Mouse (Mus musculus) hindbrain, postnatal 0 days (tissue): ENCODE measurements around the gene Uhmk1. TPM values are rescaled to one million over a fixed set of nuclear protein-coding genes. Genes with fewer than 3 reads are reported as not detected.
"Not testable (repeated sequence)": the region's sequence is repeated elsewhere in the genome, so short reads cannot be mapped to it uniquely, and the experiment has no call there.

Experiments
- ATAC-seq: fragments of 200-750 bp; cut with Nextera tagmentation; 2 replicates; pipeline ENCODE4 v1.8.0; 2017; ENCODE audit warnings: mild to moderate bottlenecking, moderate TSS enrichment, moderate library complexity
- DNase-seq: peaks from one replicate; pipeline ENCODE4 v3.0.0-alpha.2; 2015; ENCODE audit warnings: low spot score
- H3K27ac ChIP-seq: fragments of 300-500 bp; sonication (generic); 2 replicates; pipeline ENCODE4 v1.5.1; 2014; ENCODE audit warnings: mild to moderate bottlenecking
- H3K27me3 ChIP-seq: fragments of 300-500 bp; sonication (generic); 2 replicates; pipeline ENCODE4 v1.6.1; 2014; ENCODE audit warnings: low read length, mixed read lengths; ENCODE audit not compliant: insufficient read depth
- H3K36me3 ChIP-seq: fragments of 300-500 bp; sonication (generic); 2 replicates; pipeline ENCODE4 v1.6.1; 2014; ENCODE audit warnings: low read length, mixed read lengths; ENCODE audit not compliant: insufficient read depth
- H3K4me1 ChIP-seq: fragments of 300-500 bp; sonication (generic); 2 replicates; pipeline ENCODE4 v1.6.1; 2014; ENCODE audit warnings: antibody characterized with exemption, low read length, mixed read lengths; ENCODE audit not compliant: insufficient read depth
- H3K4me2 ChIP-seq: fragments of 300-500 bp; sonication (generic); 2 replicates; pipeline ENCODE4 v1.6.1; 2014; ENCODE audit warnings: low read depth, mild to moderate bottlenecking, low read length, moderate library complexity, mixed read lengths
- H3K4me3 ChIP-seq: fragments of 300-500 bp; sonication (generic); 2 replicates; pipeline ENCODE4 v1.5.1; 2014; ENCODE audit warnings: low read length
- H3K9ac ChIP-seq: fragments of 300-500 bp; sonication (generic); replicated peaks from 2 replicates; pipeline ENCODE4 v1.6.1; 2014; ENCODE audit warnings: mild to moderate bottlenecking, low read length, moderate library complexity, mixed read lengths
- H3K9me3 ChIP-seq: fragments of 300-500 bp; sonication (generic); 2 replicates; pipeline ENCODE4 v1.6.1; 2016; ENCODE audit warnings: low read length, mixed read lengths
- CTCF ChIP-seq: IDR thresholded peaks from 2 replicates; pipeline ENCODE4 v1.5.1; 2016; ENCODE audit warnings: antibody characterized with exemption, control low read depth, low read depth
- WGBS: fragments of 180-500 bp; shearing (Covaris S2); extraction: QIAGEN DNeasy Blood & Tissue Kit; methylation state at CpG from one replicate; pipeline ENCODE4 v1.1.7; 2014; 5-methylcytosine and 5-hydroxymethylcytosine counted together
- polyA plus RNA-seq: library from polyadenylated mRNA; unstranded; fragments of >200 nt; fragmentation: Nextera tagmentation; extraction: Ambion mirVana; gene quantifications from 2 replicates; pipeline ENCODE4 v1.2.1, GENCODE M21; 2015
- total RNA-seq: library from RNA; depleted of rRNA; stranded (reverse); fragments of >200 nt; gene quantifications from 2 replicates; pipeline ENCODE4 v1.2.3, GENCODE M21; 2014; rRNA removed

Gene Uhmk1
- total RNA-seq (45.1 and 45.6 TPM in 2 replicates), polyA plus RNA-seq (7.0 and 8.0 TPM in 2 replicates)

GRCm38 (mm10) chr1:170214757-170215522, at the start of gene Uhmk1:
Gene Uhmk1 (minus strand): TSS chr1:170215397.
- Histone ChIP-seq H3K4me3 (peak within 1 kb of the TSS; percentile 85), H3K9ac (peak within 1 kb of the TSS; percentile 91), H3K9me3 (no peaks in the 10 kb centered on the region), H3K36me3 (peaks cover 7% of the 10 kb centered on the region; the same call in 1 of the 2 replicates), H3K4me1 (0 out of 2 replicates have a peak, but pooled peaks cover 6% of the 10 kb centered on the region), H3K4me2 (peak within 1 kb of the TSS; percentile 67), H3K27me3 (no peaks in the 10 kb centered on the region), H3K27ac (peak within 1 kb of the TSS; percentile 79)
- DNase-seq (peak; percentile 94), ATAC-seq (peak; percentile 99)
- WGBS = under 1% methylated on average over 53 of the region's 70 CpGs
- no peak for TF ChIP-seq CTCF

GRCm38 (mm10) chr1:170255560-170255910, 40.3 kb upstream of the Uhmk1 start:
- no peak for TF ChIP-seq CTCF
- peak overlapping the region; percentile 78 for H3K4me2 ChIP-seq
- 10% methylated on average over 31 of the region's 32 CpGs for WGBS
- H3K27me3 ChIP-seq = no peaks in the 10 kb centered on the region
- no peaks in the 10 kb centered on the region for H3K9me3 ChIP-seq
- peak overlapping the region; percentile 71 for H3K4me3 ChIP-seq
- ATAC-seq = peak; percentile 100
- no peaks in the 10 kb centered on the region for H3K36me3 ChIP-seq
- peak overlapping the region; percentile 72 for H3K9ac ChIP-seq
- peak overlapping the region; percentile 62; the same call in 1 of the 2 replicates for H3K27ac ChIP-seq
- peak; percentile 93 for DNase-seq
- H3K4me1 ChIP-seq = no peaks in the 10 kb centered on the region

GRCm38 (mm10) chr1:170254893-170255559, 39.8 kb upstream of the Uhmk1 start:
- ATAC-seq = peak; percentile 92

GRCm38 (mm10) chr1:170245016-170245415, 29.8 kb upstream of the Uhmk1 start:
- Histone ChIP-seq H3K9me3 (no peaks in the 10 kb centered on the region), H3K9ac (no peak overlapping the region), H3K27ac (no peak overlapping the region), H3K36me3 (no peaks in the 10 kb centered on the region), H3K4me1 (no peaks in the 10 kb centered on the region), H3K4me3 (no peak overlapping the region), H3K4me2 (no peak overlapping the region), H3K27me3 (no peaks in the 10 kb centered on the region)
- TF ChIP-seq CTCF = no peak
- 88% methylated on average over 3 of the region's 3 CpGs for WGBS
- ATAC-seq (no peak), DNase-seq (no peak)

More at GRCm38 (mm10) chr1:170254893-170255559, 39.8 kb upstream of the Uhmk1 start:
- no peaks in the 10 kb centered on the region for H3K9me3 ChIP-seq
- H3K36me3 ChIP-seq = no peaks in the 10 kb centered on the region
- H3K4me3 ChIP-seq = peak overlapping the region; percentile 71
- no peak for DNase-seq
- H3K4me2 ChIP-seq = peak overlapping the region; percentile 78
- peak overlapping the region; percentile 72 for H3K9ac ChIP-seq
- peak overlapping the region; percentile 62; the same call in 1 of the 2 replicates for H3K27ac ChIP-seq
- H3K27me3 ChIP-seq = no peaks in the 10 kb centered on the region
- WGBS = 29% methylated on average over 30 of the region's 30 CpGs
- TF ChIP-seq CTCF = no peak
- no peaks in the 10 kb centered on the region for H3K4me1 ChIP-seq

GRCm38 (mm10) chr1:170232688-170233087, 17.5 kb upstream of the Uhmk1 start, which contains the start of gene Sh2d1b2:
Gene Sh2d1b2 (plus strand): TSS chr1:170232749.
- H3K4me1 ChIP-seq, H3K36me3 ChIP-seq, ATAC-seq, H3K9me3 ChIP-seq, H3K27me3 ChIP-seq, H3K27ac ChIP-seq, H3K4me2 ChIP-seq, DNase-seq, H3K4me3 ChIP-seq, H3K9ac ChIP-seq: not testable (repeated sequence)
- WGBS = 79% methylated on average over 5 of the region's 6 CpGs

- WGBS = 89% methylated on average over 2 of the region's 2 CpGs
- DNase-seq (no peak), ATAC-seq (no peak)
- Histone ChIP-seq H3K4me2 (no peak overlapping the region), H3K4me1 (no peaks in the 10 kb centered on the region), H3K36me3 (no peaks in the 10 kb centered on the region), H3K4me3 (no peak overlapping the region), H3K27ac (no peak overlapping the region), H3K9me3 (no peaks in the 10 kb centered on the region), H3K27me3 (no peaks in the 10 kb centered on the region), H3K9ac (no peak overlapping the region)
- TF ChIP-seq CTCF = no peak
Observed at GRCm38 (mm10) chr1:170223276-170223675, 8.1 kb upstream of the Uhmk1 start.
